Mouse (Mus musculus) mouse embryonic stem cell (cell line): ENCODE data around the gene Gm21854.
"Not testable (repeated sequence)": the region's sequence is repeated elsewhere in the genome, so short reads cannot be mapped to it uniquely, and the experiment has no call there.

ENCODE experiments used
- in situ Hi-C, 2 experiments: fragments of 300-500 bp; cut with MboI; formaldehyde crosslinking; loops; 1 replicate in 1 of 2; 3 replicates in 1 of 2; pipeline ENCODE4 v1.14.3; 2019 to 2020; ENCODE audit warnings: low sequenced_read_pairs in 2 of 2, low pct_unique_long_range_greater_than_20kb in 1 of 2, mixed read lengths in 1 of 2; ENCODE audit not compliant: unreplicated experiment in 1 of 2

The Gm21854 gene

GRCm38 (mm10) chrY:5656686-5657085 is at the start of gene Gm21854:
Gene Gm21854 (plus strand): TSS chrY:5656986.
- in situ Hi-C loops = not testable (repeated sequence)
